Comparison of ENCODE assay signal across 9 mouse cellular contexts in genomic region chr1:34439961-34440630, GRCm38 (mm10). TPM values are rescaled to one million over a fixed set of nuclear protein-coding genes. Genes with fewer than 3 reads are reported as not detected.
DNase-seq lines count a peak whose midpoint lies in the region; ATAC-seq lines count a peak whose summit lies in the region.
"Had no signal": no experiment of that assay in that cellular context is flagged by ENCODE, and none has a peak within 500 bp of the region (broad histone marks: within the 10 kb centered on the region; RNA-seq: fewer than 3 reads in every experiment).

No protein-coding gene starts in this region.

- H3K4me3 ChIP-seq in neural tube, embryonic 11.5 days (ENCODE audit: low read depth, low read length): peak overlapping the region; percentile 71
- peak overlapping the region; percentile 85 for H3K4me3 ChIP-seq in hindbrain, embryonic 10.5 days
- peak overlapping the region; percentile 99 for H3K4me3 ChIP-seq in megakaryocyte, embryonic 14.5 days (replicated peaks)

- H3K4me2 ChIP-seq in neural tube, embryonic 11.5 days (ENCODE audit: low read depth): peak overlapping the region; percentile 62

- H3K36me3 ChIP-seq in neural tube, embryonic 11.5 days (ENCODE audit: control insufficient read depth, insufficient read depth, low read length): peaks cover 11% of the 10 kb centered on the region
- H3K36me3 ChIP-seq in hindbrain, embryonic 10.5 days: peaks cover 48% of the 10 kb centered on the region
- H3K36me3 ChIP-seq in megakaryocyte, embryonic 14.5 days (replicated peaks; ENCODE audit: low read length): peaks cover 43% of the 10 kb centered on the region

- H3K27ac ChIP-seq in neural tube, embryonic 11.5 days (ENCODE audit: low read depth, low read length): no peak overlapping the region
- H3K27ac ChIP-seq in hindbrain, embryonic 10.5 days: peak overlapping the region; percentile 89

- peak overlapping the region; percentile 58 for H3K9ac ChIP-seq in neural tube, embryonic 11.5 days (ENCODE audit: low read length)

- no peaks in the 10 kb centered on the region for H3K27me3 ChIP-seq in neural tube, embryonic 11.5 days (ENCODE audit: control insufficient read depth, insufficient read depth, low read length)
- H3K27me3 ChIP-seq in hindbrain, embryonic 10.5 days (ENCODE audit: insufficient read depth, poor library complexity, severe bottlenecking): no peaks in the 10 kb centered on the region
- no peaks in the 10 kb centered on the region for H3K27me3 ChIP-seq in megakaryocyte, embryonic 14.5 days (replicated peaks)

- peak; percentile 32 for ATAC-seq in neural tube, embryonic 11.5 days (ENCODE audit: insufficient read depth, low FRiP score, low TSS enrichment)

- H3K4me1 ChIP-seq in neural tube, embryonic 11.5 days (ENCODE audit: control insufficient read depth, insufficient read depth, low read length): 0 out of 2 replicates have a peak, but pooled peaks cover 2% of the 10 kb centered on the region
- H3K4me1 ChIP-seq in hindbrain, embryonic 10.5 days (replicated peaks): peaks cover 25% of the 10 kb centered on the region
- H3K4me1 ChIP-seq in megakaryocyte, embryonic 14.5 days: peaks cover 38% of the 10 kb centered on the region

- H3K9me3 ChIP-seq in neural tube, embryonic 11.5 days (ENCODE audit: control insufficient read depth, low read length): no peaks in the 10 kb centered on the region
- no peaks in the 10 kb centered on the region for H3K9me3 ChIP-seq in hindbrain, embryonic 10.5 days
- H3K9me3 ChIP-seq in megakaryocyte, embryonic 14.5 days: no peaks in the 10 kb centered on the region

- peak; percentile 18 for DNase-seq in adrenal gland, postnatal 14 days
- no peak for DNase-seq in adrenal gland, postnatal 36 days
- no peak for DNase-seq in neural tube, embryonic 11.5 days (ENCODE audit: low spot score)
- DNase-seq in neural tube, embryonic 10.5 days (ENCODE audit: extremely low spot score, low spot score): no peak
- no peak for DNase-seq in hindbrain, embryonic 10.5 days (ENCODE audit: low spot score)
- no peak for DNase-seq in right cerebral cortex, postnatal 14 days
- DNase-seq in gastrocnemius, postnatal 4 days (ENCODE audit: low spot score in 2 of 2): no peak

- WGBS in neural tube, embryonic 11.5 days: 7% methylated on average over 31 of the region's 31 CpGs
- 10% methylated on average over 31 of the region's 31 CpGs for WGBS in hindbrain, embryonic 10.5 days

RNA-seq across cellular contexts. Expression of gene Imp4, which starts 0.4 kb away (rescaled TPM):
- 59.8 and 61.0 TPM in 2 replicates for total RNA-seq in adrenal gland, postnatal 14 days (2021)
- total RNA-seq in adrenal gland, postnatal 36 days (2021): 10 to 100 TPM; 62.0 to 76.0 TPM
- 107 and 108 TPM in 2 replicates for polyA plus RNA-seq in neural tube, embryonic 11.5 days (2014; fragmentation: Nextera tagmentation; extraction: Ambion mirVana)
- 107 and 123 TPM in 2 replicates for polyA plus RNA-seq in hindbrain, embryonic 10.5 days (2016; fragmentation: Nextera tagmentation; extraction: Ambion mirVana)
- 11.7 and 61.2 TPM in 2 replicates for polyA plus RNA-seq in megakaryocyte, embryonic 14.5 days (2012; ENCODE audit: insufficient read depth, low replicate concordance)
- total RNA-seq in gastrocnemius, postnatal 4 days (2021): 10 to 100 TPM; 26.5 to 27.7 TPM

RNA-seq across cellular contexts. Expression of gene Ccdc115, which starts 0.6 kb away (rescaled TPM):
- total RNA-seq in adrenal gland, postnatal 14 days (2021): 16.4 and 20.9 TPM in 2 replicates
- 10 to 100 TPM; 16.8 to 17.4 TPM for total RNA-seq in adrenal gland, postnatal 36 days (2021)
- polyA plus RNA-seq in neural tube, embryonic 11.5 days (2014; fragmentation: Nextera tagmentation; extraction: Ambion mirVana): 63.3 and 71.2 TPM in 2 replicates
- polyA plus RNA-seq in hindbrain, embryonic 10.5 days (2016; fragmentation: Nextera tagmentation; extraction: Ambion mirVana): 72.9 and 79.3 TPM in 2 replicates
- polyA plus RNA-seq in megakaryocyte, embryonic 14.5 days (2012; ENCODE audit: insufficient read depth, low replicate concordance): 10.1 and 36.5 TPM in 2 replicates
- 10 to 100 TPM; 17.2 to 20.9 TPM for total RNA-seq in gastrocnemius, postnatal 4 days (2021)

RNA-seq across cellular contexts. Expression of gene Ptpn18, which starts 19.5 kb away (rescaled TPM):
- 3.6 and 15.3 TPM in 2 replicates for total RNA-seq in adrenal gland, postnatal 14 days (2021)
- total RNA-seq in adrenal gland, postnatal 36 days (2021): 1 to 10 TPM; 3.4 to 5.9 TPM
- polyA plus RNA-seq in neural tube, embryonic 11.5 days (2014; fragmentation: Nextera tagmentation; extraction: Ambion mirVana): 6.6 and 8.0 TPM in 2 replicates
- 8.0 and 10.9 TPM in 2 replicates for polyA plus RNA-seq in hindbrain, embryonic 10.5 days (2016; fragmentation: Nextera tagmentation; extraction: Ambion mirVana)
- polyA plus RNA-seq in megakaryocyte, embryonic 14.5 days (2012; ENCODE audit: insufficient read depth, low replicate concordance): 398 and 732 TPM in 2 replicates
- 1 to 10 TPM; 8.4 to 9.3 TPM for total RNA-seq in gastrocnemius, postnatal 4 days (2021)

RNA-seq across cellular contexts. Expression of gene Prss39, which starts 58.1 kb away (rescaled TPM):
- total RNA-seq in adrenal gland, postnatal 14 days (2021): not detected in 2 replicates
- total RNA-seq in adrenal gland, postnatal 36 days (2021): not detected
- not detected in 2 replicates for polyA plus RNA-seq in neural tube, embryonic 11.5 days (2014; fragmentation: Nextera tagmentation; extraction: Ambion mirVana)
- polyA plus RNA-seq in hindbrain, embryonic 10.5 days (2016; fragmentation: Nextera tagmentation; extraction: Ambion mirVana): not detected in 2 replicates
- 0.17 TPM in 1 of 2 replicates, not detected in the other for polyA plus RNA-seq in megakaryocyte, embryonic 14.5 days (2012; ENCODE audit: insufficient read depth, low replicate concordance)
- total RNA-seq in gastrocnemius, postnatal 4 days (2021): not detected
- total RNA-seq: gastrocnemius, postnatal 36 days had no signal
